Mouse (Mus musculus): Measurements from ENCODE around the gene Gpkow. TPM values are rescaled to one million over a fixed set of nuclear protein-coding genes. Genes with fewer than 3 reads are reported as not detected.
A peak's percentile ranks its signal among the peaks of the same experiment; 100 is the strongest.
"Not testable (repeated sequence)": the region's sequence is repeated elsewhere in the genome, so short reads cannot be mapped to it uniquely, and the experiment has no call there.

Gene Gpkow
- polyA plus RNA-seq, 1 experiment, result 2.4 TPM

GRCm38 (mm10) chrX:7680864-7681263, 16.1 kb upstream of the Gpkow start, which contains the start of gene Magix:
TSS of gene Magix (minus strand) at chrX:7681251.
- TF ChIP-seq FLI1 (IDR thresholded peaks at IDR 0.05; ENCODE audit: low read length), result no peak
- TF ChIP-seq GATA1 (IDR thresholded peaks at IDR 0.05; ENCODE audit: borderline replicate concordance, low read length), result no peak
- Histone ChIP-seq H3K27me3 (replicated peaks) (peaks cover 9% of the 10 kb centered on the region), H3K4me3 (replicated peaks) (peak within 1 kb of the TSS; percentile 89), H3K9me3 (no peaks in the 10 kb centered on the region), H3K4me1 (peaks cover 6% of the 10 kb centered on the region; the same call in 1 of the 2 replicates), H3K36me3 (replicated peaks; ENCODE audit: low read length) (no peaks in the 10 kb centered on the region)

GRCm38 (mm10) chrX:7688321-7688720, 8.6 kb upstream of the Gpkow start:
- TF ChIP-seq FLI1 (IDR thresholded peaks at IDR 0.05; ENCODE audit: low read length), result no peak
- TF ChIP-seq GATA1 (IDR thresholded peaks at IDR 0.05; ENCODE audit: borderline replicate concordance, low read length), result no peak
- Histone ChIP-seq H3K36me3 (replicated peaks; ENCODE audit: low read length) (no peaks in the 10 kb centered on the region), H3K4me1 (no peaks in the 10 kb centered on the region), H3K27me3 (replicated peaks) (peaks cover 21% of the 10 kb centered on the region), H3K4me3 (replicated peaks) (no peak overlapping the region), H3K9me3 (no peaks in the 10 kb centered on the region)

- Histone ChIP-seq H3K4me1 (peaks cover 3% of the 10 kb centered on the region; the same call in 1 of the 2 replicates), H3K9me3 (no peaks in the 10 kb centered on the region), H3K36me3 (replicated peaks; ENCODE audit: low read length) (no peaks in the 10 kb centered on the region), H3K4me3 (replicated peaks) (no peak overlapping the region), H3K27me3 (replicated peaks) (peaks cover 17% of the 10 kb centered on the region)
- TF ChIP-seq GATA1 (IDR thresholded peaks at IDR 0.05; ENCODE audit: borderline replicate concordance, low read length) (no peak), FLI1 (IDR thresholded peaks at IDR 0.05; ENCODE audit: low read length) (no peak)
Measured at GRCm38 (mm10) chrX:7690486-7690885, 6.4 kb upstream of the Gpkow start.

GRCm38 (mm10) chrX:7692862-7693261, 4.1 kb upstream of the Gpkow start:
- peaks cover 7% of the 10 kb centered on the region for H3K27me3 ChIP-seq (replicated peaks)
- H3K36me3 ChIP-seq (replicated peaks; ENCODE audit: low read length), result no peaks in the 10 kb centered on the region
- no peak overlapping the region for H3K4me3 ChIP-seq (replicated peaks)
- no peaks in the 10 kb centered on the region for H3K9me3 ChIP-seq
- H3K4me1 ChIP-seq, result peaks cover 3% of the 10 kb centered on the region; the same call in 1 of the 2 replicates
- TF ChIP-seq GATA1 (IDR thresholded peaks at IDR 0.05; ENCODE audit: borderline replicate concordance, low read length), result no peak
- no peak for TF ChIP-seq FLI1 (IDR thresholded peaks at IDR 0.05; ENCODE audit: low read length)

- Histone ChIP-seq H3K4me1 (peaks cover 15% of the 10 kb centered on the region), H3K36me3 (replicated peaks; ENCODE audit: low read length) (peaks cover 30% of the 10 kb centered on the region), H3K4me3 (replicated peaks) (peak overlapping the region; percentile 92), H3K27me3 (replicated peaks) (no peaks in the 10 kb centered on the region), H3K9me3 (no peaks in the 10 kb centered on the region)
- TF ChIP-seq FLI1 (IDR thresholded peaks at IDR 0.05; ENCODE audit: low read length) (no peak), GATA1 (IDR thresholded peaks at IDR 0.05; ENCODE audit: borderline replicate concordance, low read length) (no peak)
Measured at GRCm38 (mm10) chrX:7696520-7696919, 411 bp upstream of the Gpkow start.

- not testable (repeated sequence) for H3K4me1 ChIP-seq; H3K9me3 ChIP-seq; H3K27me3 ChIP-seq (replicated peaks)
- Histone ChIP-seq H3K4me3 (replicated peaks) (peak overlapping the region; percentile 90), H3K36me3 (replicated peaks; ENCODE audit: low read length) (peaks cover 10% of the 10 kb centered on the region)
Measured at GRCm38 (mm10) chrX:7713764-7714134, 16.8 kb downstream of the Gpkow start.

GRCm38 (mm10) chrX:7714135-7714899, 17.4 kb downstream of the Gpkow start, which contains the start of gene Wdr45:
TSS of gene Wdr45 (plus strand) at chrX:7714333.
- not testable (repeated sequence) for H3K27me3 ChIP-seq (replicated peaks); H3K36me3 ChIP-seq (replicated peaks; ENCODE audit: low read length); H3K4me1 ChIP-seq; H3K9me3 ChIP-seq
- H3K4me3 ChIP-seq (replicated peaks), result peak within 1 kb of the TSS; percentile 90

- not testable (repeated sequence) for H3K9me3 ChIP-seq; H3K4me3 ChIP-seq (replicated peaks); H3K27me3 ChIP-seq (replicated peaks); H3K4me1 ChIP-seq; H3K36me3 ChIP-seq (replicated peaks; ENCODE audit: low read length)
Measured at GRCm38 (mm10) chrX:7716058-7716457, 19.1 kb downstream of the Gpkow start.

GRCm38 (mm10) chrX:7721514-7722281, 24.8 kb downstream of the Gpkow start, which contains the start of gene Gm45208:
TSS of gene Gm45208 (plus strand) at chrX:7722245.
- TF ChIP-seq GATA1 (IDR thresholded peaks at IDR 0.05; ENCODE audit: borderline replicate concordance, low read length), result no peak
- no peak for TF ChIP-seq FLI1 (IDR thresholded peaks at IDR 0.05; ENCODE audit: low read length)
- H3K4me1 ChIP-seq, result peaks cover 26% of the 10 kb centered on the region
- no peaks in the 10 kb centered on the region for H3K27me3 ChIP-seq (replicated peaks)
- H3K4me3 ChIP-seq (replicated peaks), result peak within 1 kb of the TSS; percentile 95
- H3K9me3 ChIP-seq, result no peaks in the 10 kb centered on the region
- peaks cover 34% of the 10 kb centered on the region for H3K36me3 ChIP-seq (replicated peaks; ENCODE audit: low read length)

GRCm38 (mm10) chrX:7722282-7722611, 25.3 kb downstream of the Gpkow start:
- Histone ChIP-seq H3K27me3 (replicated peaks) (no peaks in the 10 kb centered on the region), H3K9me3 (no peaks in the 10 kb centered on the region), H3K4me3 (replicated peaks) (peak overlapping the region; percentile 95), H3K4me1 (peaks cover 31% of the 10 kb centered on the region), H3K36me3 (replicated peaks; ENCODE audit: low read length) (peaks cover 40% of the 10 kb centered on the region)
- TF ChIP-seq GATA1 (IDR thresholded peaks at IDR 0.05; ENCODE audit: borderline replicate concordance, low read length), result no peak
- no peak for TF ChIP-seq FLI1 (IDR thresholded peaks at IDR 0.05; ENCODE audit: low read length)
